Mouse (Mus musculus) midbrain, embryonic 16.5 days (tissue): Measurements from ENCODE around the gene Cyp3a13. TPM values are rescaled to one million over a fixed set of nuclear protein-coding genes. Genes with fewer than 3 reads are reported as not detected.
"Not testable (repeated sequence)": the region's sequence is repeated elsewhere in the genome, so short reads cannot be mapped to it uniquely, and the experiment has no call there.

Experiments used
- ATAC-seq: fragments of 200-750 bp; cut with Nextera tagmentation; 2 replicates; pipeline ENCODE4 v1.8.0; 2017; ENCODE audit warnings: moderate TSS enrichment
- H3K27ac ChIP-seq: fragments of 300-500 bp; sonication (generic); 2 replicates; pipeline ENCODE4 v1.5.1; 2014; ENCODE audit warnings: mild to moderate bottlenecking, low read length, mixed read lengths
- H3K27me3 ChIP-seq: fragments of 300-500 bp; sonication (generic); 2 replicates; pipeline ENCODE4 v1.6.1; 2014; ENCODE audit warnings: low read depth, low read length, mixed read lengths; ENCODE audit not compliant: control insufficient read depth, insufficient read depth
- H3K36me3 ChIP-seq: fragments of 300-500 bp; sonication (generic); 2 replicates; pipeline ENCODE4 v1.6.1; 2014; ENCODE audit warnings: mild to moderate bottlenecking, low read length, moderate library complexity, mixed read lengths; ENCODE audit not compliant: control insufficient read depth, insufficient read depth
- H3K4me1 ChIP-seq: fragments of 300-500 bp; sonication (generic); 2 replicates; pipeline ENCODE4 v1.6.1; 2014; ENCODE audit warnings: mild to moderate bottlenecking, low read length, mixed read lengths; ENCODE audit not compliant: control insufficient read depth, insufficient read depth
- H3K4me2 ChIP-seq: fragments of 300-500 bp; sonication (generic); 2 replicates; pipeline ENCODE4 v1.6.1; 2014; ENCODE audit warnings: mild to moderate bottlenecking, low read length, mixed read lengths
- H3K4me3 ChIP-seq: fragments of 300-500 bp; sonication (generic); 2 replicates; pipeline ENCODE4 v1.5.1; 2014; ENCODE audit warnings: low read depth, mild to moderate bottlenecking, low read length, moderate library complexity, mixed read lengths
- H3K9ac ChIP-seq: fragments of 300-500 bp; sonication (generic); 2 replicates; pipeline ENCODE4 v1.6.1; 2014; ENCODE audit warnings: low read depth, low read length, mixed read lengths
- H3K9me3 ChIP-seq: fragments of 300-500 bp; sonication (generic); replicated peaks from 2 replicates; pipeline ENCODE4 v1.6.1; 2014; ENCODE audit warnings: mild to moderate bottlenecking, low read length, mixed read lengths; ENCODE audit not compliant: control insufficient read depth, poor library complexity, severe bottlenecking
- WGBS: fragments of 180-500 bp; shearing (Covaris S2); extraction: QIAGEN DNeasy Blood & Tissue Kit; methylation state at CpG from one replicate; pipeline ENCODE4 v1.1.7; 2014; 5-methylcytosine and 5-hydroxymethylcytosine counted together
- polyA plus RNA-seq: library from polyadenylated mRNA; unstranded; fragments of >200 nt; fragmentation: Nextera tagmentation; extraction: Ambion mirVana; gene quantifications from 2 replicates; pipeline ENCODE4 v1.2.1, GENCODE M21; 2015

Gene Cyp3a13
- polyA plus RNA-seq, 1 experiment from 2014 or later = not detected

GRCm38 (mm10) chr5:137885894-137886293 is 35.5 kb downstream of the Cyp3a13 start:
- no peaks in the 10 kb centered on the region for H3K9me3 ChIP-seq
- H3K4me1 ChIP-seq = no peaks in the 10 kb centered on the region
- 14% methylated on average over 2 of the region's 2 CpGs for WGBS
- ATAC-seq = no peak
- H3K36me3 ChIP-seq = no peaks in the 10 kb centered on the region
- H3K27ac ChIP-seq = no peak overlapping the region
- no peaks in the 10 kb centered on the region for H3K27me3 ChIP-seq
- H3K4me2 ChIP-seq = no peak overlapping the region
- no peak overlapping the region for H3K4me3 ChIP-seq
- no peak overlapping the region for H3K9ac ChIP-seq

GRCm38 (mm10) chr5:137883345-137883744 is 38.1 kb downstream of the Cyp3a13 start:
- ATAC-seq = no peak
- no peak overlapping the region for H3K27ac ChIP-seq
- 87% methylated on average over 3 of the region's 3 CpGs for WGBS

GRCm38 (mm10) chr5:137882922-137883321 is 38.5 kb downstream of the Cyp3a13 start:
- WGBS = 81% methylated on average over 4 of the region's 4 CpGs
- Histone ChIP-seq H3K27me3 (no peaks in the 10 kb centered on the region), H3K4me2 (no peak overlapping the region), H3K4me3 (no peak overlapping the region), H3K9ac (no peak overlapping the region), H3K27ac (no peak overlapping the region), H3K9me3 (no peaks in the 10 kb centered on the region), H3K36me3 (no peaks in the 10 kb centered on the region), H3K4me1 (no peaks in the 10 kb centered on the region)
- no peak for ATAC-seq

More at GRCm38 (mm10) chr5:137883345-137883744, 38.1 kb downstream of the Cyp3a13 start:
- no peaks in the 10 kb centered on the region for H3K36me3 ChIP-seq
- no peaks in the 10 kb centered on the region for H3K9me3 ChIP-seq
- H3K27me3 ChIP-seq = no peaks in the 10 kb centered on the region
- no peak overlapping the region for H3K4me3 ChIP-seq
- no peak overlapping the region for H3K4me2 ChIP-seq
- H3K9ac ChIP-seq = no peak overlapping the region
- H3K4me1 ChIP-seq = no peaks in the 10 kb centered on the region

GRCm38 (mm10) chr5:137877860-137878259 is 43.6 kb downstream of the Cyp3a13 start:
- Histone ChIP-seq H3K4me2 (no peak overlapping the region), H3K4me1 (no peaks in the 10 kb centered on the region), H3K36me3 (no peaks in the 10 kb centered on the region), H3K9ac (no peak overlapping the region), H3K27ac (no peak overlapping the region), H3K27me3 (no peaks in the 10 kb centered on the region), H3K4me3 (no peak overlapping the region), H3K9me3 (no peaks in the 10 kb centered on the region)
- WGBS = 63% methylated on average over 2 of the region's 2 CpGs
- no peak for ATAC-seq

- H3K4me3 ChIP-seq = no peak overlapping the region
- WGBS = 85% methylated on average over 2 of the region's 2 CpGs
- no peaks in the 10 kb centered on the region for H3K36me3 ChIP-seq
- H3K9me3 ChIP-seq = no peaks in the 10 kb centered on the region
- no peaks in the 10 kb centered on the region for H3K27me3 ChIP-seq
- no peak overlapping the region for H3K9ac ChIP-seq
- H3K4me1 ChIP-seq = no peaks in the 10 kb centered on the region
- no peak for ATAC-seq
- no peak overlapping the region for H3K27ac ChIP-seq
- H3K4me2 ChIP-seq = no peak overlapping the region
These were observed 46.4 kb downstream of the Cyp3a13 start for GRCm38 (mm10) chr5:137875054-137875453.

GRCm38 (mm10) chr5:137872381-137872702 is 49.1 kb downstream of the Cyp3a13 start:
- not testable (repeated sequence) for ATAC-seq, H3K9me3 ChIP-seq, H3K4me3 ChIP-seq, H3K4me1 ChIP-seq, H3K36me3 ChIP-seq, H3K4me2 ChIP-seq, H3K9ac ChIP-seq, H3K27me3 ChIP-seq, H3K27ac ChIP-seq
- 35% methylated on average over 1 of the region's 1 CpGs for WGBS

- not testable (repeated sequence) for H3K4me3 ChIP-seq, H3K9ac ChIP-seq
These were observed 49.6 kb downstream of the Cyp3a13 start, which contains the start of gene Pilrb2 for GRCm38 (mm10) chr5:137871644-137872380. Gene Pilrb2, minus strand, starts transcription at chr5:137871815.

GRCm38 (mm10) chr5:137868600-137868999 is 52.8 kb downstream of the Cyp3a13 start:
- WGBS = 78% methylated on average over 2 of the region's 2 CpGs
- H3K27ac ChIP-seq, H3K9ac ChIP-seq, H3K4me1 ChIP-seq, H3K36me3 ChIP-seq, H3K9me3 ChIP-seq, H3K4me3 ChIP-seq, H3K4me2 ChIP-seq, ATAC-seq, H3K27me3 ChIP-seq: not testable (repeated sequence)

More at GRCm38 (mm10) chr5:137871644-137872380, 49.6 kb downstream of the Cyp3a13 start, which contains the start of gene Pilrb2:
- not testable (repeated sequence) for H3K27ac ChIP-seq, H3K36me3 ChIP-seq, H3K27me3 ChIP-seq, H3K9me3 ChIP-seq, H3K4me1 ChIP-seq, ATAC-seq, H3K4me2 ChIP-seq
- WGBS = 68% methylated on average over 2 of the region's 3 CpGs

GRCm38 (mm10) chr5:137864008-137864407 is 57.4 kb downstream of the Cyp3a13 start:
- H3K4me2 ChIP-seq, H3K9me3 ChIP-seq, H3K27me3 ChIP-seq, H3K4me1 ChIP-seq, H3K4me3 ChIP-seq, H3K27ac ChIP-seq, H3K9ac ChIP-seq, ATAC-seq, H3K36me3 ChIP-seq: not testable (repeated sequence)
- WGBS = 92% methylated on average over 1 of the region's 1 CpGs
